Comparison of ENCODE assay signal across 20 mouse cellular contexts in genomic region chr10:40592186-40592585, GRCm38 (mm10). TPM values are rescaled to one million over a fixed set of nuclear protein-coding genes. Genes with fewer than 3 reads are reported as not detected.
DNase-seq lines count a peak whose midpoint lies in the region; ATAC-seq and TF ChIP-seq lines count a peak whose summit lies in the region.
"Had no signal": no experiment of that assay in that cellular context is flagged by ENCODE, and none has a peak within 500 bp of the region (broad histone marks: within the 10 kb centered on the region; RNA-seq: fewer than 3 reads in every experiment).

No protein-coding gene starts in this region.

- no peak overlapping the region for H3K4me3 ChIP-seq in forebrain, embryonic 14.5 days (ENCODE audit: low read depth, low read length)
- H3K4me3 ChIP-seq in forebrain, embryonic 13.5 days: no peak overlapping the region
- no peak overlapping the region for H3K4me3 ChIP-seq in kidney, embryonic 14.5 days (ENCODE audit: low read length)
- H3K4me3 ChIP-seq: embryonic facial prominence, embryonic 13.5 days; limb, embryonic 15.5 days; midbrain, embryonic 13.5 days had no signal

- no peak for TF ChIP-seq POLR2A in brain, embryonic 14.5 days (IDR thresholded peaks at IDR 0.05; ENCODE audit: borderline replicate concordance, extremely low read depth, insufficient read depth, insufficient read length, poor library complexity, severe bottlenecking)

- H3K4me1 ChIP-seq in forebrain, embryonic 14.5 days (ENCODE audit: control insufficient read depth, insufficient read depth, low read length): no peaks in the 10 kb centered on the region
- no peaks in the 10 kb centered on the region for H3K4me1 ChIP-seq in forebrain, embryonic 13.5 days
- H3K4me1 ChIP-seq in kidney, embryonic 14.5 days (ENCODE audit: control insufficient read depth, insufficient read depth, low read length): no peaks in the 10 kb centered on the region
- H3K4me1 ChIP-seq: embryonic facial prominence, embryonic 13.5 days; limb, embryonic 15.5 days; midbrain, embryonic 13.5 days had no signal

- H3K27ac ChIP-seq in forebrain, embryonic 14.5 days (ENCODE audit: low read depth, low read length): no peak overlapping the region
- no peak overlapping the region for H3K27ac ChIP-seq in forebrain, embryonic 13.5 days
- H3K27ac ChIP-seq in kidney, embryonic 14.5 days (ENCODE audit: low read depth, low read length): no peak overlapping the region
- H3K27ac ChIP-seq: embryonic facial prominence, embryonic 13.5 days; limb, embryonic 15.5 days; midbrain, embryonic 13.5 days had no signal

- H3K27me3 ChIP-seq in forebrain, embryonic 14.5 days (replicated peaks; ENCODE audit: control insufficient read depth, insufficient read depth, low read length): no peaks in the 10 kb centered on the region
- H3K27me3 ChIP-seq in forebrain, embryonic 13.5 days: no peaks in the 10 kb centered on the region
- no peaks in the 10 kb centered on the region for H3K27me3 ChIP-seq in kidney, embryonic 14.5 days (ENCODE audit: control insufficient read depth, insufficient read depth, low read length)
- H3K27me3 ChIP-seq: embryonic facial prominence, embryonic 13.5 days; limb, embryonic 15.5 days; midbrain, embryonic 13.5 days had no signal

- 62% methylated on average over 7 of the region's 7 CpGs for WGBS in forebrain, embryonic 14.5 days
- WGBS in forebrain, embryonic 13.5 days: 55% methylated on average over 7 of the region's 7 CpGs
- 69% methylated on average over 7 of the region's 7 CpGs for WGBS in kidney, embryonic 14.5 days

- H3K4me2 ChIP-seq in forebrain, embryonic 14.5 days (ENCODE audit: low read length): no peak overlapping the region
- no peak overlapping the region for H3K4me2 ChIP-seq in forebrain, embryonic 13.5 days
- no peak overlapping the region for H3K4me2 ChIP-seq in kidney, embryonic 14.5 days (replicated peaks; ENCODE audit: low read depth, low read length)
- H3K4me2 ChIP-seq: embryonic facial prominence, embryonic 13.5 days; limb, embryonic 15.5 days; midbrain, embryonic 13.5 days had no signal

- DNase-seq in forebrain, embryonic 14.5 days (ENCODE audit: low spot score): peak; percentile 23
- peak; percentile 39 for DNase-seq in brain, embryonic 14.5 days (ENCODE audit: low read depth)
- peak; percentile 62 to 70 for DNase-seq in layer of hippocampus, adult 8-10 months (ENCODE audit: low spot score in 2 of 2)
- DNase-seq in left cerebral cortex, postnatal 36 days (ENCODE audit: low spot score in 2 of 2): peak; percentile 44 to 58
- DNase-seq in adrenal gland, adult 8-10 months: no peak
- DNase-seq: cerebellum, postnatal 25 days; heart, postnatal 36 days; kidney, postnatal 25 days; thymus, adult 18-20 months had no signal

- ATAC-seq in forebrain, embryonic 14.5 days: no peak
- no peak for ATAC-seq in forebrain, embryonic 13.5 days
- ATAC-seq in kidney, embryonic 14.5 days (ENCODE audit: low FRiP score, low TSS enrichment): no peak
- no peak for ATAC-seq in megakaryocyte-erythroid progenitor cell, adult 5-6 weeks (replicated peaks; ENCODE audit: low FRiP score, low TSS enrichment, poor library complexity, severe bottlenecking)
- ATAC-seq: forebrain, embryonic 16.5 days; midbrain, embryonic 13.5 days had no signal

- no peak overlapping the region for H3K9ac ChIP-seq in forebrain, embryonic 14.5 days (ENCODE audit: low read length)
- no peak overlapping the region for H3K9ac ChIP-seq in forebrain, embryonic 13.5 days
- H3K9ac ChIP-seq in kidney, embryonic 14.5 days (ENCODE audit: low read depth, low read length): no peak overlapping the region
- H3K9ac ChIP-seq: embryonic facial prominence, embryonic 13.5 days; limb, embryonic 15.5 days; midbrain, embryonic 13.5 days had no signal

- intact Hi-C loops in left cerebral cortex, postnatal 36 days (cut with DNase I): no loop called here

- no peak for TF ChIP-seq CTCF in brain, embryonic 14.5 days (IDR thresholded peaks at IDR 0.05; ENCODE audit: borderline replicate concordance, extremely low read depth, insufficient read depth, insufficient read length)

- no peaks in the 10 kb centered on the region for H3K9me3 ChIP-seq in forebrain, embryonic 14.5 days (replicated peaks; ENCODE audit: control insufficient read depth, low read length)
- H3K9me3 ChIP-seq in forebrain, embryonic 13.5 days (replicated peaks): no peaks in the 10 kb centered on the region
- no peaks in the 10 kb centered on the region for H3K9me3 ChIP-seq in kidney, embryonic 14.5 days (ENCODE audit: control insufficient read depth, low read length)
- H3K9me3 ChIP-seq: embryonic facial prominence, embryonic 13.5 days; limb, embryonic 15.5 days; midbrain, embryonic 13.5 days had no signal

- H3K36me3 ChIP-seq in forebrain, embryonic 14.5 days (ENCODE audit: control insufficient read depth, insufficient read depth, low read length): no peaks in the 10 kb centered on the region
- no peaks in the 10 kb centered on the region for H3K36me3 ChIP-seq in forebrain, embryonic 13.5 days (ENCODE audit: poor library complexity, severe bottlenecking)
- no peaks in the 10 kb centered on the region for H3K36me3 ChIP-seq in kidney, embryonic 14.5 days (ENCODE audit: control insufficient read depth, insufficient read depth, low read length)
- H3K36me3 ChIP-seq: embryonic facial prominence, embryonic 13.5 days; limb, embryonic 15.5 days; midbrain, embryonic 13.5 days had no signal

RNA-seq across cellular contexts. Expression of gene Slc22a16, which starts 22.1 kb away (rescaled TPM):
- not detected in 2 replicates for polyA plus RNA-seq in forebrain, embryonic 14.5 days (2014; fragmentation: Nextera tagmentation; extraction: Ambion mirVana)
- polyA plus RNA-seq in forebrain, embryonic 13.5 days (2015; fragmentation: Nextera tagmentation; extraction: Ambion mirVana): not detected in 2 replicates
- polyA plus RNA-seq in brain, embryonic 14.5 days (2012; rRNA removed): not detected in 2 replicates
- total RNA-seq in layer of hippocampus, adult 8-10 months (2022): not detected
- not detected for total RNA-seq in left cerebral cortex, postnatal 36 days (2021)
- polyA plus RNA-seq in kidney, embryonic 14.5 days (2014; fragmentation: Nextera tagmentation; extraction: Ambion mirVana): not detected in 2 replicates
- total RNA-seq in adrenal gland, adult 8-10 months (2022): not detected
- total RNA-seq in megakaryocyte-erythroid progenitor cell, adult 5-6 weeks (2014; fragmentation: Nextera tagmentation): not detected in 2 replicates
- not detected in 2 replicates for total RNA-seq in megakaryocyte-erythroid progenitor cell, adult 5-6 weeks (2017)
- total RNA-seq: ES-E14; granulocyte monocyte progenitor cell, adult 5-6 weeks; heart, postnatal 36 days had no signal
- polyA plus RNA-seq: embryonic facial prominence, embryonic 13.5 days; forebrain, embryonic 16.5 days; intestine, embryonic 14.5 days; limb, embryonic 15.5 days; midbrain, embryonic 13.5 days; neural tube, embryonic 11.5 days had no signal

RNA-seq across cellular contexts. Expression of gene Ddo, which starts 37.6 kb away (rescaled TPM):
- polyA plus RNA-seq in forebrain, embryonic 14.5 days (2014; fragmentation: Nextera tagmentation; extraction: Ambion mirVana): 0.75 and 0.79 TPM in 2 replicates
- 0.25 and 0.44 TPM in 2 replicates for polyA plus RNA-seq in forebrain, embryonic 13.5 days (2015; fragmentation: Nextera tagmentation; extraction: Ambion mirVana)
- polyA plus RNA-seq in brain, embryonic 14.5 days (2012; rRNA removed): 0.69 and 0.83 TPM in 2 replicates
- 10 to 100 TPM; 19.4 to 21.8 (median 20.7) TPM for total RNA-seq in layer of hippocampus, adult 8-10 months (2022)
- total RNA-seq in left cerebral cortex, postnatal 36 days (2021): 10 to 100 TPM in 1 of 2 experiments, 1 to 10 TPM in 1; 8.5 to 12.7 TPM
- 0.14 and 0.20 TPM in 2 replicates for polyA plus RNA-seq in kidney, embryonic 14.5 days (2014; fragmentation: Nextera tagmentation; extraction: Ambion mirVana)
- total RNA-seq in adrenal gland, adult 8-10 months (2022): 1 to 10 TPM; 3.7 to 9.9 (median 6.3) TPM
- total RNA-seq in megakaryocyte-erythroid progenitor cell, adult 5-6 weeks (2014; fragmentation: Nextera tagmentation): not detected in 2 replicates
- total RNA-seq in megakaryocyte-erythroid progenitor cell, adult 5-6 weeks (2017): not detected in 2 replicates
- total RNA-seq: ES-E14; granulocyte monocyte progenitor cell, adult 5-6 weeks had no signal

Comparison
In these comparisons a context has a peak if more than half of its experiments do, and no peak if none do; other contexts are left out.
1. RNA of gene Ddo, which starts 37.6 kb away (total RNA-seq): 19.4 to 21.8 TPM in layer of hippocampus, adult 8-10 months, 8.5 to 12.7 TPM in left cerebral cortex, postnatal 36 days and 3.7 to 9.9 TPM in adrenal gland, adult 8-10 months; not detected in megakaryocyte-erythroid progenitor cell, adult 5-6 weeks; every median in the first group is over 4 times any median in the second.